Mouse (Mus musculus): ENCODE measurements at regions not wholly inside any gene's neighbourhood (a gene's known extent, or its start where the extent isn't known, plus 50 kb on each side); places are given as distances from the start of the nearest gene placed in this dataset.
"Not testable (repeated sequence)": the region's sequence is repeated elsewhere in the genome, so short reads cannot be mapped to it uniquely, and the experiment has no call there.

DNA sequence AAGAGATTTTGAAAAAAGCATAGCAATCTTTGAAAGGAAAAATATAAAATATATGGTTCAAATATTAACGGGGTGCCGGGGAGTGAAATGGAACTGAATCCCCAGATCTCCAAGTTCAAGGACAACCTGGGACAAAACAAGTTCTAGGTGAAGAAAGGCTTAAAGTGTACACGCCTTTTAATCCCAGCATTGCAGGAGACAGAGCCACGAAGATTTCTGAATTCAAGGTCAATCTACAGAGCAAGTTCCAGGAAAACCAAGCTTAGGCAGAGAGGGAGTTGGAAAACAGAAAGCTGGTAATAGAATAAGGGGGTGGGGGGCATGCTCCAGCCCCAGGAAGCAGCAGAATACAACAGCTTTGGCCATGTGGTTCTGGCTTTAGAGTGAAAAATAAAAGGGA, 60.2 kb upstream of the Atp1b1 start:
- DNase-seq (ENCODE audit: low spot score) = no peak
- WGBS = 81% methylated on average over 4 of the region's 4 CpGs
- ATAC-seq (ENCODE audit: low FRiP score, low read depth) = no peak

DNA sequence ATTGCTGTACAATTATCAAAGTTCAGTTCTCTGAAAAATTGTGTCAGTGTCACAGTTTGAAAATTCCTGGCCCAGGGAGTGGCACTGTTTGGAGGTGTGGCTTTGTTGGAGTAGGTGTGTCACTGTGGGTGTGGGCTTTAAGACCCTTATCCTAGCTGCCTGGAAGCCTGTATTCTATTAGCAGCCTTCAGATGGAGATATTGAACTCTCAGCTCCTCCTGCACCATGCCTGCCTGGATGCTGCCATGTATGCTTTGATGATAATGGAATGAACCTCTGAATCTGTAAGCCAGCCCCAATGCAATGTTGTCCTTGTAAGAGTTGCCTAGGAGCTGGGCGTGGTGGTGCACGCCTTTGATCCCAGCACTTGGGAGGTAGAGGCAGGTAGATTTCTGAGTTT, 59.2 kb upstream of the Atp1b1 start:
- not testable (repeated sequence) for H3K27ac ChIP-seq (replicated peaks; ENCODE audit: low read depth, low read length); H3K36me3 ChIP-seq (ENCODE audit: control insufficient read depth, insufficient read depth, low read length); H3K9me3 ChIP-seq (ENCODE audit: control insufficient read depth, low read length); H3K4me1 ChIP-seq (ENCODE audit: control insufficient read depth, insufficient read depth, low read length); H3K27me3 ChIP-seq (ENCODE audit: control insufficient read depth, insufficient read depth, low read length); H3K4me3 ChIP-seq (replicated peaks; ENCODE audit: low read length); H3K4me2 ChIP-seq (replicated peaks; ENCODE audit: low read depth, low read length, severe bottlenecking); H3K9ac ChIP-seq (ENCODE audit: low read depth, low read length, severe bottlenecking); DNase-seq (ENCODE audit: low spot score); ATAC-seq (ENCODE audit: low FRiP score, low read depth)
- WGBS = 97% methylated on average over 2 of the region's 2 CpGs

More for the DNA sequence above, 60.2 kb upstream of the Atp1b1 start:
- Histone ChIP-seq H3K4me3 (replicated peaks; ENCODE audit: low read length) (no peak overlapping the region), H3K9ac (ENCODE audit: low read depth, low read length, severe bottlenecking) (no peak overlapping the region), H3K27ac (replicated peaks; ENCODE audit: low read depth, low read length) (no peak overlapping the region), H3K9me3 (ENCODE audit: control insufficient read depth, low read length) (no peaks in the 10 kb centered on the region), H3K36me3 (ENCODE audit: control insufficient read depth, insufficient read depth, low read length) (no peaks in the 10 kb centered on the region), H3K4me2 (replicated peaks; ENCODE audit: low read depth, low read length, severe bottlenecking) (no peak overlapping the region), H3K4me1 (ENCODE audit: control insufficient read depth, insufficient read depth, low read length) (no peaks in the 10 kb centered on the region), H3K27me3 (ENCODE audit: control insufficient read depth, insufficient read depth, low read length) (no peaks in the 10 kb centered on the region)
- TF ChIP-seq POLR2A (IDR thresholded peaks at IDR 0.05; ENCODE audit: borderline replicate concordance, extremely low read depth, insufficient read depth, insufficient read length) = no peak

DNA sequence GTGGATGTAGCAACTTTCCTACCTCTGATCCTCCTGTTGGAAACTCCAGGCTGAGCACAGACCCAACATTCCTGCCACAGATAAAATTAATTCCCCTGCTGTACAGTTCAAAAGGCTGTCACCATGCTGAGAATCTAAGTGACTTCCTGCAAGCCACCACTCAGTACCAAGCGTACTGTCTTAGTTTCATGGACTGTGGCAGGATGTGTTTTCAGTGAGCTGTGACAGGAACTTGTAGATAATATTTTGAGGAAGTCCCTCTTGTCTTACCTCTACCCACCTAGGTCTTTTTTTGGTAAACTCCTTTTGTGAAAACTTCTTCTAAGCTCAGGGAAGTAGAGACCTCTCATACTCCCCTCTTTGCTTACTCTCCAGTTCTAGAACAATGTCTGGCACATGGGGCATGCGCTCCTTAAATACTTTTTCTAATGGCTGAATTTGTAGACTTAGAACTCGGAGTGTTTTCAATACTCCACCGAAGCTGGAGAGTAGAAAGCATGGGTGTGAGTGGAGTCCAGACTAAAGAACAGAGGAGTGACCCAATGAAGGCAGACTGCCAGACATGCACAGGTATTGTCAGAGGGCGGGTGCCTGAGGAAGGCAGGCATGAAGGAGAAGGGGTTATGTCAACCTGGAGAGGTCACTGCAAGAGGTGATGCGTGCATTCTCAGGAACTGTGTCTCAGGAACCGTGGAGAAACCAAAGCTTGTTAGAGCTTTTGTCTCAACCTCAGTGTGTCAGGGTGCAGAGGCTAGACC, 53.7 kb upstream of the Atp1b1 start:
- Histone ChIP-seq H3K36me3 (ENCODE audit: control insufficient read depth, insufficient read depth, low read length) (no peaks in the 10 kb centered on the region), H3K9ac (ENCODE audit: low read depth, low read length, severe bottlenecking) (no peak overlapping the region), H3K4me3 (replicated peaks; ENCODE audit: low read length) (no peak overlapping the region), H3K27ac (replicated peaks; ENCODE audit: low read depth, low read length) (no peak overlapping the region), H3K4me1 (ENCODE audit: control insufficient read depth, insufficient read depth, low read length) (no peaks in the 10 kb centered on the region), H3K27me3 (ENCODE audit: control insufficient read depth, insufficient read depth, low read length) (no peaks in the 10 kb centered on the region), H3K9me3 (ENCODE audit: control insufficient read depth, low read length) (no peaks in the 10 kb centered on the region), H3K4me2 (replicated peaks; ENCODE audit: low read depth, low read length, severe bottlenecking) (no peak overlapping the region)
- no peak for ATAC-seq (ENCODE audit: low FRiP score, low read depth)
- WGBS = 86% methylated on average over 7 of the region's 7 CpGs
- TF ChIP-seq POLR2A (IDR thresholded peaks at IDR 0.05; ENCODE audit: borderline replicate concordance, extremely low read depth, insufficient read depth, insufficient read length) = no peak
- DNase-seq (ENCODE audit: low spot score) = no peak

DNA sequence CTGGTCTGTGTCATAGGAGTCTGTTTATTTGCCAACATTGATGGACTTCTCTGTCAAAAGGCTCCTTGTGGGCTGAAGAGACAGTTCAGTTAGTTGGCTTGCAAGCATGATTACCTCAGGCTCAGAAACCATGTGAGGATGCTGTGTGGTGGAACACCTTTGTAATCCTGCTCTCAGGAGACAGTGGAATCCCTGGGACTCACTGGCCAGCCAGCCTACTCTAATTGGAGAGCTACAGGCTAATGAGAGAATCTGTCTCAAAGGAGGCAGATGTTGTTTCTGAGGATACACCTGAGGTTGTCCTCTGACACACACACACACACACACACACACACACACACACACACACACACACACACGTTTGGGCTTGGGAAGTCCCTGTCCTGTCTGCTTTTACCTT, 51.1 kb upstream of the Atp1b1 start:
- Histone ChIP-seq H3K36me3 (ENCODE audit: control insufficient read depth, insufficient read depth, low read length) (no peaks in the 10 kb centered on the region), H3K4me3 (replicated peaks; ENCODE audit: low read length) (no peak overlapping the region), H3K9me3 (ENCODE audit: control insufficient read depth, low read length) (no peaks in the 10 kb centered on the region), H3K27ac (replicated peaks; ENCODE audit: low read depth, low read length) (no peak overlapping the region), H3K9ac (ENCODE audit: low read depth, low read length, severe bottlenecking) (no peak overlapping the region), H3K27me3 (ENCODE audit: control insufficient read depth, insufficient read depth, low read length) (no peaks in the 10 kb centered on the region), H3K4me1 (ENCODE audit: control insufficient read depth, insufficient read depth, low read length) (no peaks in the 10 kb centered on the region), H3K4me2 (replicated peaks; ENCODE audit: low read depth, low read length, severe bottlenecking) (no peak overlapping the region)
- no peak for TF ChIP-seq POLR2A (IDR thresholded peaks at IDR 0.05; ENCODE audit: borderline replicate concordance, extremely low read depth, insufficient read depth, insufficient read length)
- DNase-seq (ENCODE audit: low spot score) (no peak), ATAC-seq (ENCODE audit: low FRiP score, low read depth) (no peak)
- 100% methylated on average over 1 of the region's 1 CpGs for WGBS

DNA sequence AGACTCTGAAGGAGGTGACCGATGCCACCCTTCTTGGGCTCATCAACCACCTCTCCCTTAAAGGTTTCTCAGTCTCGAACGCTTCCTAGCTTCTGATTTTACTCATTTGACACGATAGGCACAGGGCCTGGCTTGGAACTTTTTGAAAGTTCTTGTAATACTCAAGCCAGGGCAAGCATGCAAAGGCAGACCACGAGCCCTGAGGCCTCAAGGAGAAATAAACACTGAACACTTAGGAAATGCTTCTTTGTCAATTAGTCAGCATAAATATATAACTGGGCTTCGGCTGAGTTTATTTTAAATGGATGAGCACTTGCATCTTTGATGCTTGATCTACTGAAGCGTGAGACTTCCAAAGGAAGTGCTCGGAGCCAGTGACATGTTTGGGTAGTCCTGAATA, 50.4 kb upstream of the Atp1b1 start:
- no peak for TF ChIP-seq POLR2A (IDR thresholded peaks at IDR 0.05; ENCODE audit: borderline replicate concordance, extremely low read depth, insufficient read depth, insufficient read length)
- Histone ChIP-seq H3K9ac (ENCODE audit: low read depth, low read length, severe bottlenecking) (no peak overlapping the region), H3K4me2 (replicated peaks; ENCODE audit: low read depth, low read length, severe bottlenecking) (no peak overlapping the region), H3K9me3 (ENCODE audit: control insufficient read depth, low read length) (no peaks in the 10 kb centered on the region), H3K27me3 (ENCODE audit: control insufficient read depth, insufficient read depth, low read length) (no peaks in the 10 kb centered on the region), H3K4me1 (ENCODE audit: control insufficient read depth, insufficient read depth, low read length) (no peaks in the 10 kb centered on the region), H3K36me3 (ENCODE audit: control insufficient read depth, insufficient read depth, low read length) (no peaks in the 10 kb centered on the region), H3K4me3 (replicated peaks; ENCODE audit: low read length) (no peak overlapping the region), H3K27ac (replicated peaks; ENCODE audit: low read depth, low read length) (no peak overlapping the region)
- no peak for DNase-seq (ENCODE audit: low spot score)
- 83% methylated on average over 8 of the region's 8 CpGs for WGBS
- ATAC-seq (ENCODE audit: low FRiP score, low read depth) = no peak

DNA sequence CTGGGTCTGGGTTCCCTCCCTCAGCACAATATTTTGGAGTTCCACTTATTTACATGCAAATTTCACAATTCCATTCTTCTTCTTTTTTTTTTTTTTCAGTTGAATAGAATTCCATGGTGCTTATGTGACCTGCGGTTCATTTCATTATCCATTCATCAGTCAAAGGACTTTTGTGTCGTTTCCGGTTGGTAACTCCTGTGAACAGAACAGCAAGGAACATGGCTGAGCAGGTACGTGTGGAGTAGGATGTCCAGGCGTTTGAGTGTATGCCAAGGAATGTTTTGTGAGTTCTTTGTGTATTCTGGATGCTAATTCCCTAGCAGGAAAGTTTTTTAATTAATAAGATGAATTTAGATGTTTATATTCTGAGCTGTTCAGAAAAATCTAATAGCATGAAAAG, 50.0 kb upstream of the Atp1b1 start:
- DNase-seq (ENCODE audit: low spot score) (no peak), ATAC-seq (ENCODE audit: low FRiP score, low read depth) (no peak)
- Histone ChIP-seq H3K27me3 (ENCODE audit: control insufficient read depth, insufficient read depth, low read length) (no peaks in the 10 kb centered on the region), H3K4me2 (replicated peaks; ENCODE audit: low read depth, low read length, severe bottlenecking) (no peak overlapping the region), H3K4me3 (replicated peaks; ENCODE audit: low read length) (no peak overlapping the region), H3K9me3 (ENCODE audit: control insufficient read depth, low read length) (no peaks in the 10 kb centered on the region), H3K27ac (replicated peaks; ENCODE audit: low read depth, low read length) (no peak overlapping the region), H3K4me1 (ENCODE audit: control insufficient read depth, insufficient read depth, low read length) (no peaks in the 10 kb centered on the region), H3K36me3 (ENCODE audit: control insufficient read depth, insufficient read depth, low read length) (no peaks in the 10 kb centered on the region), H3K9ac (ENCODE audit: low read depth, low read length, severe bottlenecking) (no peak overlapping the region)
- TF ChIP-seq POLR2A (IDR thresholded peaks at IDR 0.05; ENCODE audit: borderline replicate concordance, extremely low read depth, insufficient read depth, insufficient read length) = no peak
- 83% methylated on average over 5 of the region's 5 CpGs for WGBS

Measured in limb, embryonic 14.5 days (tissue).